Mouse (Mus musculus) C2C12 (cell line): ENCODE measurements around the gene Polr3g. TPM values are rescaled to one million over a fixed set of nuclear protein-coding genes. Genes with fewer than 3 reads are reported as not detected.

Source experiments
- H3K27me3 ChIP-seq: one replicate; pipeline ENCODE4 v1.6.1; 2011; ENCODE audit not compliant: control insufficient read depth, insufficient read depth, insufficient read length
- H3K36me3 ChIP-seq: one replicate; pipeline ENCODE4 v1.6.1; 2011; ENCODE audit not compliant: control insufficient read depth, insufficient read depth
- H3K4me3 ChIP-seq: one replicate; pipeline ENCODE4 v1.5.1; 2011; ENCODE audit warnings: mild to moderate bottlenecking, control low read depth; ENCODE audit not compliant: poor library complexity, insufficient read depth, severe bottlenecking
- H3K79me2 ChIP-seq: one replicate; pipeline ENCODE4 v1.6.1; 2011; ENCODE audit not compliant: control insufficient read depth, insufficient read depth
- H3K79me3 ChIP-seq: one replicate; pipeline ENCODE4 v1.6.1; 2011; ENCODE audit warnings: low read depth, control low read depth
- H3ac ChIP-seq: one replicate; pipeline ENCODE3; 2011; ENCODE audit warnings: low read depth; ENCODE audit not compliant: control insufficient read depth, insufficient read length
- CEBPB ChIP-seq: IDR thresholded peaks from one replicate; pipeline ENCODE4 v1.6.1; 2011; ENCODE audit warnings: low read depth, mild to moderate bottlenecking, control low read depth, moderate library complexity
- CTCF ChIP-seq: IDR thresholded peaks from one replicate; pipeline ENCODE4 v1.5.1; 2011; ENCODE audit not compliant: control insufficient read depth, insufficient read depth, insufficient read length
- FOSL1 ChIP-seq: IDR thresholded peaks from one replicate; pipeline ENCODE4 v1.8.0; 2011; ENCODE audit warnings: mild to moderate bottlenecking, low read length; ENCODE audit not compliant: poor library complexity, insufficient read depth, severe bottlenecking
- MAX ChIP-seq: IDR thresholded peaks from one replicate; pipeline ENCODE4 v1.6.1; 2011; ENCODE audit warnings: mild to moderate bottlenecking, control low read depth
- MYOD1 ChIP-seq: IDR thresholded peaks from one replicate; pipeline ENCODE4 v1.6.1; 2011; ENCODE audit warnings: low read depth; ENCODE audit not compliant: control insufficient read depth, insufficient read length
- MYOG ChIP-seq: IDR thresholded peaks from one replicate; pipeline ENCODE4 v1.6.1; 2011; ENCODE audit not compliant: control insufficient read depth, insufficient read length; ENCODE audit errors: extremely low read depth
- USF1 ChIP-seq: IDR thresholded peaks from one replicate; pipeline ENCODE4 v1.6.1; 2011; ENCODE audit warnings: low read depth, mild to moderate bottlenecking, control low read depth, moderate library complexity
- polyA plus RNA-seq: library from polyadenylated mRNA; unstranded; fragments of >200 nt; fragmentation: generic; extraction: Trizol; gene quantifications from one replicate; pipeline ENCODE4 v1.2.1, GENCODE M21; 2012; ENCODE audit warnings: missing spikeins

Gene Polr3g
- polyA plus RNA-seq, 1 experiment: 17.3 TPM

DNA sequence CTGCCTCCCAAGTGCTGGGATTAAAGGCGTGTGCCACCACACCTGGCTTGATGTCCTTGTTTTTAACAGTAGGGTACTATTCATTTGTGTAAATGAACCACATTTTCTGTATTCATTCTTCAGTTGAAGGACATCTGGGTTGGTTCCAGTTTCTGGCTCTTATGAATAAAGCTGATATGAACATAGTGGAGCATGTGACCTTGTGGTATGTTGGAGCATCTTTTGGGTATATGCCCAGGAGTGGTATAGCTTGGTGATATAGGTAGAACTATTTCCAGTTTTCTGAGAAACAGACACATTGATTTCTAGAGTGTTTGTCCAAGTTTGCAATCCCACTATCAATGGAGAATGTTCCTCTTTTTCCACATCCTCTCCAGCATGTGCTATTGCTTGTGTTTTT lies 3.1 kb upstream of the Polr3g start:
- TF ChIP-seq MAX (no peak), MYOD1 (no peak), FOSL1 (no peak), USF1 (no peak), CEBPB (no peak), MYOG (no peak), CTCF (no peak)
- Histone ChIP-seq H3K4me3 (no peak overlapping the region), H3K27me3 (no peaks in the 10 kb centered on the region), H3K79me2 (peaks cover 26% of the 10 kb centered on the region), H3K79me3 (peaks cover 10% of the 10 kb centered on the region), H3K36me3 (no peaks in the 10 kb centered on the region), H3ac (no peak overlapping the region)

GRCm38 (mm10) chr13:81711546-81712371 lies 946 bp upstream of the Polr3g start:
- peak overlapping the region; percentile 59 for H3K4me3 ChIP-seq
- H3K79me2 ChIP-seq: peaks cover 48% of the 10 kb centered on the region
- H3K36me3 ChIP-seq: no peaks in the 10 kb centered on the region
- TF ChIP-seq CEBPB (no peak), MAX (no peak), MYOD1 (no peak), USF1 (no peak), FOSL1 (no peak), MYOG (no peak), CTCF (no peak)
- peak overlapping the region; percentile 75 for H3ac ChIP-seq
- H3K79me3 ChIP-seq: peaks cover 28% of the 10 kb centered on the region
- H3K27me3 ChIP-seq: no peaks in the 10 kb centered on the region

GRCm38 (mm10) chr13:81710266-81710665 lies 547 bp downstream of the Polr3g start:
- peaks cover 63% of the 10 kb centered on the region for H3K79me2 ChIP-seq
- H3ac ChIP-seq: peak overlapping the region; percentile 40
- TF ChIP-seq CEBPB (no peak), FOSL1 (no peak), MYOD1 (no peak), MYOG (no peak), MAX (no peak), USF1 (no peak), CTCF (no peak)
- no peaks in the 10 kb centered on the region for H3K36me3 ChIP-seq
- no peaks in the 10 kb centered on the region for H3K27me3 ChIP-seq
- H3K4me3 ChIP-seq: peak overlapping the region; percentile 59
- peaks cover 39% of the 10 kb centered on the region for H3K79me3 ChIP-seq

GRCm38 (mm10) chr13:81709805-81710204 lies 1.0 kb downstream of the Polr3g start:
- H3ac ChIP-seq: peak overlapping the region; percentile 52

GRCm38 (mm10) chr13:81706311-81706710 lies 4.5 kb downstream of the Polr3g start:
- H3ac ChIP-seq: no peak overlapping the region
- peaks cover 5% of the 10 kb centered on the region for H3K36me3 ChIP-seq
- no peaks in the 10 kb centered on the region for H3K27me3 ChIP-seq
- H3K79me3 ChIP-seq: peaks cover 63% of the 10 kb centered on the region
- no peak for TF ChIP-seq USF1
- no peak for TF ChIP-seq CEBPB
- TF ChIP-seq MYOG: no peak
- no peak for TF ChIP-seq CTCF
- no peak for TF ChIP-seq MYOD1
- no peak for TF ChIP-seq MAX
- TF ChIP-seq FOSL1: no peak
- peaks cover 95% of the 10 kb centered on the region for H3K79me2 ChIP-seq
- no peak overlapping the region for H3K4me3 ChIP-seq

More at GRCm38 (mm10) chr13:81709805-81710204, 1.0 kb downstream of the Polr3g start:
- Histone ChIP-seq H3K27me3 (no peaks in the 10 kb centered on the region), H3K79me2 (peaks cover 67% of the 10 kb centered on the region), H3K79me3 (peaks cover 43% of the 10 kb centered on the region), H3K4me3 (peak overlapping the region; percentile 59), H3K36me3 (no peaks in the 10 kb centered on the region)
- no peak for TF ChIP-seq MYOD1
- no peak for TF ChIP-seq FOSL1

- no peak for TF ChIP-seq CEBPB
- Histone ChIP-seq H3K79me2 (peaks cover 88% of the 10 kb centered on the region), H3K27me3 (no peaks in the 10 kb centered on the region), H3K36me3 (peaks cover 19% of the 10 kb centered on the region), H3K79me3 (peaks cover 54% of the 10 kb centered on the region), H3K4me3 (no peak overlapping the region), H3ac (no peak overlapping the region)
Observed at GRCm38 (mm10) chr13:81703621-81704020, 7.2 kb downstream of the Polr3g start.
